Mouse (Mus musculus): ENCODE results near the gene Bloc1s3. TPM values are rescaled to one million over a fixed set of nuclear protein-coding genes. Genes with fewer than 3 reads are reported as not detected.

Bloc1s3 gene
- total and polyA plus RNA-seq, 3 experiments = 6.1 to 7.5 TPM; not detected in 1

DNA sequence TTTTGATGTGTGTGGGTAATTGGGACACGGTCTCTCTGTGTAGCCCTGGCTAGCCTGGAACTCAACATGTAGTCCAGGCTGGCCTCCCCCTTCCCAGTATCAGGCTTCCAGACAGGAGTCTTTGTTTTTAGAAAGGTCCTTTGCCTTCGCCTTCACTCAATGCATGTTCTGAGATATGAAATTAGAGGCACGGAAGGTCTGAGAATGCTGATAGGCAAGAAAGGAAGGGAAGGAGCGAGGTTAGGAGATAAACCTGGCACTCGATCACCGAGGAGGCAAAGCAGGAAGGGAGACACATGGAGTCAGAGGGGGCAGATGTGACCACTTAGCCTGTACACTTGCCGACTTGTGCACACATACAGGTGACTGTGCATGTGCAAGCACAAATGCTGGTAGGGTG, 21.6 kb downstream of the Bloc1s3 start:
- 0 out of 2 replicates have a peak, but pooled peaks have one; percentile 11 for TF ChIP-seq TCF12 (IDR thresholded peaks at IDR 0.05; ENCODE audit: low read depth, low read length)
- TF ChIP-seq GATA1 (IDR thresholded peaks at IDR 0.05; ENCODE audit: low read depth, low read length) = 0 out of 2 replicates have a peak, but pooled peaks have one; percentile 13
- peak in 1 of 2 experiments; percentile 15; a peak in 1 of 4 replicates for TF ChIP-seq EP300 (IDR thresholded peaks at IDR 0.05; ENCODE audit: low read depth in 1 of 2, low read length in 2 of 2)
- no peak for TF ChIP-seq CHD1 (IDR thresholded peaks at IDR 0.05; ENCODE audit: low read depth, low read length)
- no peak for TF ChIP-seq ZNF384 (IDR thresholded peaks at IDR 0.05; ENCODE audit: low read depth, low read length)
- no peaks in the 10 kb centered on the region for H3K4me1 ChIP-seq (ENCODE audit: control insufficient read depth in 1 of 2, insufficient read depth in 2 of 2, low read length in 2 of 2)
- no peak overlapping the region for H3K27ac ChIP-seq (ENCODE audit: control insufficient read depth, low read depth, low read length)
- no peak overlapping the region for H3K9ac ChIP-seq (ENCODE audit: control insufficient read depth, low read depth, low read length, poor library complexity, severe bottlenecking)
- no peaks in the 10 kb centered on the region for H3K9me3 ChIP-seq (replicated peaks; ENCODE audit: insufficient read depth, low read length)
- peak; percentile 30 for DNase-seq (ENCODE audit: low read depth, low spot score)
- no peaks in the 10 kb centered on the region for H3K36me3 ChIP-seq (ENCODE audit: control insufficient read depth in 1 of 2, insufficient read depth in 2 of 2, low read length in 2 of 2)
- no peaks in the 10 kb centered on the region for H3K79me2 ChIP-seq (ENCODE audit: control insufficient read depth, insufficient read depth, low read length, poor library complexity)
- no peaks in the 10 kb centered on the region for H3K27me3 ChIP-seq (ENCODE audit: control insufficient read depth in 1 of 2, insufficient read depth in 2 of 2, low read length in 2 of 2)
- H3K4me3 ChIP-seq (ENCODE audit: control insufficient read depth in 1 of 2, insufficient read depth in 1 of 2, low read depth in 2 of 2, low read length in 2 of 2) = no peak overlapping the region

DNA sequence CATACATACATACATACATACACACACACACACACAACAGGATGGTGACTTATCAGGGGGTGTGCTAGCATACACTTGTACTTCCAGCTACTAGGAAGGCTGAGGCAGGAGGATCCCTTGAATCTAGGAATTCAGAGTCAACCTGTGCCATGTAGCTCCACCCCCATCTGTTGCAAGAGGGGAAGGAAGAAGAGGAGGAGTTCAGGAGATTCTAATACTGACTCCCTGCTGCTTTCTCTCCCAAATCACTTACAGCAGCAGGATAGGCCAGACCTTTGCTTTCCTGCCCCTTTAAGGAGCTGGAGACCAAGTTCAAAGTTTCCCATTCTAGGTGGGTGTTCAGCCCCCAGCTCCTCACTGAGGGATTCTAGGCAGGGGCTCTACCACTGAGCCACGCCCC, 22.7 kb downstream of the Bloc1s3 start:
- Histone ChIP-seq H3K79me2 (ENCODE audit: control insufficient read depth, insufficient read depth, low read length, poor library complexity) (no peaks in the 10 kb centered on the region), H3K9me3 (replicated peaks; ENCODE audit: insufficient read depth, low read length) (no peaks in the 10 kb centered on the region), H3K4me1 (ENCODE audit: control insufficient read depth in 1 of 2, insufficient read depth in 2 of 2, low read length in 2 of 2) (no peaks in the 10 kb centered on the region), H3K36me3 (ENCODE audit: control insufficient read depth in 1 of 2, insufficient read depth in 2 of 2, low read length in 2 of 2) (no peaks in the 10 kb centered on the region), H3K9ac (ENCODE audit: control insufficient read depth, low read depth, low read length, poor library complexity, severe bottlenecking) (no peak overlapping the region), H3K27ac (ENCODE audit: control insufficient read depth, low read depth, low read length) (no peak overlapping the region), H3K4me3 (ENCODE audit: control insufficient read depth in 1 of 2, insufficient read depth in 1 of 2, low read depth in 2 of 2, low read length in 2 of 2) (no peak overlapping the region), H3K27me3 (ENCODE audit: control insufficient read depth in 1 of 2, insufficient read depth in 2 of 2, low read length in 2 of 2) (no peaks in the 10 kb centered on the region; a peak in 1 of 4 replicates)
- TF ChIP-seq NELFE (IDR thresholded peaks at IDR 0.05; ENCODE audit: low read depth, low read length) = no peak
- TF ChIP-seq POLR2A (IDR thresholded peaks at IDR 0.05; ENCODE audit: control insufficient read depth in 1 of 2, insufficient read depth in 1 of 2, low read depth in 1 of 2, low read length in 2 of 2, poor library complexity in 1 of 2) = no peak
- no peak for TF ChIP-seq E2F4 (IDR thresholded peaks at IDR 0.05; ENCODE audit: borderline replicate concordance, low read depth, low read length)
- TF ChIP-seq POLR2AphosphoS5 (IDR thresholded peaks at IDR 0.05; ENCODE audit: borderline replicate concordance, low read depth, low read length) = no peak
- no peak for TF ChIP-seq CHD1 (IDR thresholded peaks at IDR 0.05; ENCODE audit: low read depth, low read length)
- TF ChIP-seq GABPA (IDR thresholded peaks at IDR 0.05; ENCODE audit: low read depth, low read length) = no peak
- TF ChIP-seq MEF2A (IDR thresholded peaks at IDR 0.05; ENCODE audit: extremely low read depth, insufficient replicate concordance, low read depth, low read length, poor library complexity, severe bottlenecking) = no peak
- no peak for TF ChIP-seq HCFC1 (IDR thresholded peaks at IDR 0.05; ENCODE audit: low read depth, low read length)
- no peak for DNase-seq (ENCODE audit: low read depth, low spot score)

DNA sequence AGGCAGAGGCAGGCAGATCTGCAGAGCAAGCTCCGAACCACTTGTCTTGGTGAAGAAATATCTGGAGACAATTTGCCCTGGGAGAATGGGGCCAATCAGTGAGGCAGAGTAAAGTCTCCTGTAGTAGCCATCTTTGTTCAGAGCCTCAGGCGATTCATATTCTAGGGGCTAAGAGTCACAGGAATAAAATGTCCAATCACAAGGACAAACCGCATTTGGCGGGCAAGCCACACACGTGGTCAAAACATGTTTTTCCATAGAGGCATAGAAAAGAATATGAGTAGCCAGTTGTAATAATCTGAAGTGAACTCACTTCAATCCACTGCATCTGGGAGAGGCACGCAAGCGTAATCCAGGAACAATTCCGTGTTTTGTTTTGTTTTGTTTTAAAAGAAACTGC, 24.9 kb downstream of the Bloc1s3 start:
- Histone ChIP-seq H3K4me1 (ENCODE audit: control insufficient read depth in 1 of 2, insufficient read depth in 2 of 2, low read length in 2 of 2) (no peaks in the 10 kb centered on the region; a peak in 1 of 4 replicates), H3K9ac (ENCODE audit: control insufficient read depth, low read depth, low read length, poor library complexity, severe bottlenecking) (no peak overlapping the region), H3K27ac (ENCODE audit: control insufficient read depth, low read depth, low read length) (no peak overlapping the region), H3K36me3 (ENCODE audit: control insufficient read depth in 1 of 2, insufficient read depth in 2 of 2, low read length in 2 of 2) (no peaks in the 10 kb centered on the region), H3K4me3 (ENCODE audit: control insufficient read depth in 1 of 2, insufficient read depth in 1 of 2, low read depth in 2 of 2, low read length in 2 of 2) (no peak overlapping the region), H3K79me2 (ENCODE audit: control insufficient read depth, insufficient read depth, low read length, poor library complexity) (no peaks in the 10 kb centered on the region), H3K27me3 (ENCODE audit: control insufficient read depth in 1 of 2, insufficient read depth in 2 of 2, low read length in 2 of 2) (no peaks in the 10 kb centered on the region; a peak in 1 of 4 replicates), H3K9me3 (replicated peaks; ENCODE audit: insufficient read depth, low read length) (no peaks in the 10 kb centered on the region)
- no peak for TF ChIP-seq RCOR1 (IDR thresholded peaks at IDR 0.05; ENCODE audit: low read depth, low read length)
- no peak for TF ChIP-seq NRF1 (IDR thresholded peaks at IDR 0.05; ENCODE audit: insufficient read depth, low read depth, low read length, poor library complexity, severe bottlenecking)
- TF ChIP-seq KAT2A (conservative IDR thresholded peaks at IDR 0.05; ENCODE audit: low read depth, low read length) = no peak
- TF ChIP-seq MAZ (IDR thresholded peaks at IDR 0.05; ENCODE audit: low read depth, low read length) = no peak
- TF ChIP-seq TBP (IDR thresholded peaks at IDR 0.05; ENCODE audit: low read depth, low read length) = no peak
- no peak for TF ChIP-seq MYB (IDR thresholded peaks at IDR 0.05; ENCODE audit: low read depth, low read length)
- no peak for TF ChIP-seq MXI1 (IDR thresholded peaks at IDR 0.05; ENCODE audit: low read depth, low read length)
- no peak for TF ChIP-seq MAX (IDR thresholded peaks at IDR 0.05; ENCODE audit: low read length)
- no peak for TF ChIP-seq MYC (IDR thresholded peaks at IDR 0.05; ENCODE audit: low read depth, low read length)
- TF ChIP-seq RAD21 (IDR thresholded peaks at IDR 0.05; ENCODE audit: low read depth, low read length) = no peak
- TF ChIP-seq HCFC1 (IDR thresholded peaks at IDR 0.05; ENCODE audit: low read depth, low read length) = no peak
- TF ChIP-seq JUND (IDR thresholded peaks at IDR 0.05; ENCODE audit: low read depth, low read length) = no peak
- TF ChIP-seq CHD2 (IDR thresholded peaks at IDR 0.05; ENCODE audit: low read length) = no peak
- no peak for TF ChIP-seq CHD1 (IDR thresholded peaks at IDR 0.05; ENCODE audit: low read depth, low read length)
- no peak for DNase-seq (ENCODE audit: low read depth, low spot score)
